Mouse (Mus musculus): ENCODE results near the gene Snx29. TPM values are rescaled to one million over a fixed set of nuclear protein-coding genes. Genes with fewer than 3 reads are reported as not detected.

The Snx29 gene
- polyA plus RNA-seq, 1 experiment from 2014 or later = 10.0 TPM

GRCm38 (mm10) chr16:11709382-11709781 is 386.7 kb downstream of the Snx29 start:
- ATAC-seq (ENCODE audit: low FRiP score) = no peak
- Histone ChIP-seq H3K9me3 (ENCODE audit: control insufficient read depth, low read length) (no peaks in the 10 kb centered on the region), H3K9ac (ENCODE audit: low read length) (no peak overlapping the region), H3K36me3 (ENCODE audit: control insufficient read depth, insufficient read depth, low read length) (no peaks in the 10 kb centered on the region), H3K4me1 (ENCODE audit: control insufficient read depth, insufficient read depth, low read length) (no peaks in the 10 kb centered on the region), H3K27ac (ENCODE audit: low read depth, low read length) (no peak overlapping the region), H3K4me2 (no peak overlapping the region), H3K4me3 (ENCODE audit: low read depth, low read length) (no peak overlapping the region), H3K27me3 (ENCODE audit: control insufficient read depth, insufficient read depth, low read length) (no peaks in the 10 kb centered on the region)
- DNase-seq (ENCODE audit: low spot score, missing footprints) = no peak
- 84% methylated on average over 4 of the region's 4 CpGs for WGBS

DNA sequence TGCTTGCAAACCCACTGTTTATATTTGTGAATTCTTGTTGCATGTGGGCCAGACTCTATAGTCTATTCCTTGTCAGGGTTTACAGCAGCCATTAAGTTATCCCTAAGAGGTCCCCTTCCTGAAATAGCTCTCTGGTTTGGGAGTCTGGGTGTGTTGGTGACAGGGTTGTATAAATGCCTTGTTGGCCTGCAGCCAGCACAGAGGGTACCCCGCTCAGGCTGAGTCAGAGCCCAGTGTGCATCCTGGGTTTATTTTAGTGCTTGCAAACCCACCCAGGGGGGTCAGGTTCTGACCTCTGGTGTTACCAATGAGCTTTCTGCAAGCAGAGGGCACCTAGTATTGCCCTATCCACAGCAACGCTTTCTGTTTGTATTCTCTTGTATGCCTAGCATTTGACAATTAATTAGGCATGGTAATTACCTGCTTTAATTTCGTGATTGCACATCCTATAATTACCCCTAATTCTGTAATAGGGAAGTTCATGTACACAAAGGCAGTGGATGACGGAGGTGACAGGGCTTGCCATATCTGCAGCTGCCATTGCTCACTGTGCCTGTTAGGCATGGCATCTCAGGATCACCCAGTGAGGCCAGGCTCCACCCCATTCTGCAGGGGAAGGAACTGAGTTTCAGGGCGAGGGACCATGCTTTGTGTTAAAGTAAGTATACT is 387.4 kb downstream of the Snx29 start:
- no peak for ATAC-seq (ENCODE audit: low FRiP score)
- H3K4me1 ChIP-seq (ENCODE audit: control insufficient read depth, insufficient read depth, low read length) = no peaks in the 10 kb centered on the region

GRCm38 (mm10) chr16:11713265-11713865 is 390.7 kb downstream of the Snx29 start:
- no peaks in the 10 kb centered on the region for H3K9me3 ChIP-seq (ENCODE audit: control insufficient read depth, low read length)
- 34% methylated on average over 2 of the region's 2 CpGs for WGBS
- no peak for ATAC-seq (ENCODE audit: low FRiP score)
- no peak overlapping the region for H3K27ac ChIP-seq (ENCODE audit: low read depth, low read length)
- peak; percentile 77 for DNase-seq (ENCODE audit: low spot score, missing footprints)
- no peak overlapping the region for H3K9ac ChIP-seq (ENCODE audit: low read length)
- no peaks in the 10 kb centered on the region for H3K27me3 ChIP-seq (ENCODE audit: control insufficient read depth, insufficient read depth, low read length)
- no peaks in the 10 kb centered on the region for H3K4me1 ChIP-seq (ENCODE audit: control insufficient read depth, insufficient read depth, low read length)
- no peaks in the 10 kb centered on the region for H3K36me3 ChIP-seq (ENCODE audit: control insufficient read depth, insufficient read depth, low read length)
- H3K4me3 ChIP-seq (ENCODE audit: low read depth, low read length) = no peak overlapping the region
- no peak overlapping the region for H3K4me2 ChIP-seq

More for the DNA sequence above, 387.4 kb downstream of the Snx29 start:
- H3K4me2 ChIP-seq = no peak overlapping the region
- no peak for DNase-seq (ENCODE audit: low spot score, missing footprints)
- no peaks in the 10 kb centered on the region for H3K9me3 ChIP-seq (ENCODE audit: control insufficient read depth, low read length)
- no peak overlapping the region for H3K9ac ChIP-seq (ENCODE audit: low read length)
- no peaks in the 10 kb centered on the region for H3K27me3 ChIP-seq (ENCODE audit: control insufficient read depth, insufficient read depth, low read length)
- no peaks in the 10 kb centered on the region for H3K36me3 ChIP-seq (ENCODE audit: control insufficient read depth, insufficient read depth, low read length)
- H3K27ac ChIP-seq (ENCODE audit: low read depth, low read length) = no peak overlapping the region
- no peak overlapping the region for H3K4me3 ChIP-seq (ENCODE audit: low read depth, low read length)
- WGBS = 73% methylated on average over 5 of the region's 5 CpGs

DNA sequence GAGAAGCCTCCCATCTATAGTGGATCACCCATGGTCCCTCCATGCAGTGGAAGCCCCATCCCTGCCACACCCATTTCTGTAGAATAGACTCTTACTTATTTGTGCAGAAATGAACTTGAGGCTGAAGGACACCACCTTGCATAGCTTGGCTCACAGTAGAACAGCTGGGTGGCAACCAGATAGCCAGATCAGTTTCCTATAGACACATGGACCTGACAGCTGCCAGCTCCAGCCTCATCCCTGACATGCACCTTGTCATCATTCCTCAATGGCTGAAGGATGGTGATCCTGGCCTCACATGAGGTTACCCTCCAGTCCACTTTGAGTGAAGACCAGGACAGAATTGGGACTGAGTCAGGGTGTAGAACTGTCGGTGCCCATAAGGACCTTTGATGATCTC is 394.2 kb downstream of the Snx29 start:
- H3K9ac ChIP-seq (ENCODE audit: low read length) = no peak overlapping the region
- H3K27ac ChIP-seq (ENCODE audit: low read depth, low read length) = no peak overlapping the region
- H3K4me3 ChIP-seq (ENCODE audit: low read depth, low read length) = no peak overlapping the region
- no peaks in the 10 kb centered on the region for H3K4me1 ChIP-seq (ENCODE audit: control insufficient read depth, insufficient read depth, low read length)
- 88% methylated on average over 1 of the region's 1 CpGs for WGBS
- H3K4me2 ChIP-seq = no peak overlapping the region
- no peaks in the 10 kb centered on the region for H3K9me3 ChIP-seq (ENCODE audit: control insufficient read depth, low read length)
- DNase-seq (ENCODE audit: low spot score, missing footprints) (no peak), ATAC-seq (ENCODE audit: low FRiP score) (no peak)
- no peaks in the 10 kb centered on the region for H3K36me3 ChIP-seq (ENCODE audit: control insufficient read depth, insufficient read depth, low read length)
- no peaks in the 10 kb centered on the region for H3K27me3 ChIP-seq (ENCODE audit: control insufficient read depth, insufficient read depth, low read length)

GRCm38 (mm10) chr16:11725901-11726300 is 403.2 kb downstream of the Snx29 start:
- Histone ChIP-seq H3K27me3 (ENCODE audit: control insufficient read depth, insufficient read depth, low read length) (no peaks in the 10 kb centered on the region), H3K9me3 (ENCODE audit: control insufficient read depth, low read length) (no peaks in the 10 kb centered on the region), H3K4me2 (no peak overlapping the region), H3K27ac (ENCODE audit: low read depth, low read length) (no peak overlapping the region), H3K4me3 (ENCODE audit: low read depth, low read length) (no peak overlapping the region), H3K9ac (ENCODE audit: low read length) (no peak overlapping the region), H3K4me1 (ENCODE audit: control insufficient read depth, insufficient read depth, low read length) (no peaks in the 10 kb centered on the region), H3K36me3 (ENCODE audit: control insufficient read depth, insufficient read depth, low read length) (no peaks in the 10 kb centered on the region)
- DNase-seq (ENCODE audit: low spot score, missing footprints) = peak; percentile 81
- WGBS = 75% methylated on average over 2 of the region's 2 CpGs
- no peak for ATAC-seq (ENCODE audit: low FRiP score)

DNA sequence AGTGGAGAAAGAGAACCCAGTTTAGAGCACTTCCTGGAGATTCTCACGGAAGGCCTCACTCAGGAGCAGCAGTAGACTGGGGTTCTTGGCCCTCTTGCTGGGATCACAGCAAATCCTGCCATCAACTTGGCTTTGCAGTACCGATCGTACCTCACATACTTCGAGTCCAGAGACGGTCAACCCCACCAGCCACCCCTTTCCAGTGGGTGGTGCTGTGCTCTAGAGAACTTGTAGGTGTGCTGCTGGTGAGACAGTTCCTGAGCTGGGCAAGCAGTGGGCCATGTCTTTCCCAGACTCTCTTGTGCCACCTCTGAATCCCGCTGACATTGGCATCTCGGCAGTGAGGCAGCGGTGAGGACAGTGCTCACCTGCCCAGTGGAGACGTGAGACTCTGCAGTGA is 404.6 kb downstream of the Snx29 start:
- no peak overlapping the region for H3K4me2 ChIP-seq
- 89% methylated on average over 9 of the region's 9 CpGs for WGBS
- no peak overlapping the region for H3K4me3 ChIP-seq (ENCODE audit: low read depth, low read length)
- H3K27ac ChIP-seq (ENCODE audit: low read depth, low read length) = no peak overlapping the region
- H3K4me1 ChIP-seq (ENCODE audit: control insufficient read depth, insufficient read depth, low read length) = no peaks in the 10 kb centered on the region
- ATAC-seq (ENCODE audit: low FRiP score) (no peak), DNase-seq (ENCODE audit: low spot score, missing footprints) (peak; percentile 28)
- H3K36me3 ChIP-seq (ENCODE audit: control insufficient read depth, insufficient read depth, low read length) = no peaks in the 10 kb centered on the region
- no peak overlapping the region for H3K9ac ChIP-seq (ENCODE audit: low read length)
- no peaks in the 10 kb centered on the region for H3K27me3 ChIP-seq (ENCODE audit: control insufficient read depth, insufficient read depth, low read length)
- no peaks in the 10 kb centered on the region for H3K9me3 ChIP-seq (ENCODE audit: control insufficient read depth, low read length)

DNA sequence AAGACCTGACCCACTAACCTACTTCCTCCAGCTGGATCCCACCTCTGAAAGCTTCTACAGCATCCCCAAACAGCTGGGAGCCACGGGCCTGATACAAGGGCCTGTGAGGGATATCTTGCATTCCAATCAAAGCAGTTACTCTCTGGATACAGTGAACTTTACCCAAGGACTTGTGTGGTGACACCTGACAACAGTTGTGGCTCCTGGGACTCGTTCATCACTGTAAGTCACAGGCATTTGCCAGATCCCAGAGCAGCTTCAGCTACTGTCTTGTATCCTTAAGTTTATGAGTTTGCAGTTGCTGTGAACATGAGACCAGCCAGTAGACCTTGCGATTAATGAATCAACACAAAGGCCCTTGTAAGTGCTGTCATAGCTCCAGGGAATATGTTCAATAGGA is 405.4 kb downstream of the Snx29 start:
- 78% methylated on average over 3 of the region's 3 CpGs for WGBS

GRCm38 (mm10) chr16:11728627-11729026 is 405.9 kb downstream of the Snx29 start:
- no peak overlapping the region for H3K27ac ChIP-seq (ENCODE audit: low read depth, low read length)
- no peak overlapping the region for H3K4me3 ChIP-seq (ENCODE audit: low read depth, low read length)
- DNase-seq (ENCODE audit: low spot score, missing footprints) = peak; percentile 35
- H3K9ac ChIP-seq (ENCODE audit: low read length) = no peak overlapping the region
- 82% methylated on average over 3 of the region's 3 CpGs for WGBS
- no peak for ATAC-seq (ENCODE audit: low FRiP score)
- no peaks in the 10 kb centered on the region for H3K4me1 ChIP-seq (ENCODE audit: control insufficient read depth, insufficient read depth, low read length)
- no peaks in the 10 kb centered on the region for H3K36me3 ChIP-seq (ENCODE audit: control insufficient read depth, insufficient read depth, low read length)
- H3K27me3 ChIP-seq (ENCODE audit: control insufficient read depth, insufficient read depth, low read length) = no peaks in the 10 kb centered on the region
- no peaks in the 10 kb centered on the region for H3K9me3 ChIP-seq (ENCODE audit: control insufficient read depth, low read length)
- no peak overlapping the region for H3K4me2 ChIP-seq

More for the DNA sequence above, 405.4 kb downstream of the Snx29 start:
- no peak overlapping the region for H3K27ac ChIP-seq (ENCODE audit: low read depth, low read length)
- H3K9ac ChIP-seq (ENCODE audit: low read length) = no peak overlapping the region
- H3K4me2 ChIP-seq = no peak overlapping the region
- H3K36me3 ChIP-seq (ENCODE audit: control insufficient read depth, insufficient read depth, low read length) = no peaks in the 10 kb centered on the region
- no peak overlapping the region for H3K4me3 ChIP-seq (ENCODE audit: low read depth, low read length)
- H3K9me3 ChIP-seq (ENCODE audit: control insufficient read depth, low read length) = no peaks in the 10 kb centered on the region
- H3K4me1 ChIP-seq (ENCODE audit: control insufficient read depth, insufficient read depth, low read length) = no peaks in the 10 kb centered on the region
- no peaks in the 10 kb centered on the region for H3K27me3 ChIP-seq (ENCODE audit: control insufficient read depth, insufficient read depth, low read length)
- ATAC-seq (ENCODE audit: low FRiP score) = no peak
- DNase-seq (ENCODE audit: low spot score, missing footprints) = peak; percentile 61

GRCm38 (mm10) chr16:11729111-11729510 is 406.4 kb downstream of the Snx29 start:
- Histone ChIP-seq H3K4me2 (no peak overlapping the region), H3K36me3 (ENCODE audit: control insufficient read depth, insufficient read depth, low read length) (no peaks in the 10 kb centered on the region), H3K27me3 (ENCODE audit: control insufficient read depth, insufficient read depth, low read length) (no peaks in the 10 kb centered on the region), H3K9me3 (ENCODE audit: control insufficient read depth, low read length) (no peaks in the 10 kb centered on the region), H3K4me3 (ENCODE audit: low read depth, low read length) (no peak overlapping the region), H3K9ac (ENCODE audit: low read length) (no peak overlapping the region), H3K27ac (ENCODE audit: low read depth, low read length) (no peak overlapping the region), H3K4me1 (ENCODE audit: control insufficient read depth, insufficient read depth, low read length) (no peaks in the 10 kb centered on the region)
- DNase-seq (ENCODE audit: low spot score, missing footprints) (peak; percentile 53), ATAC-seq (ENCODE audit: low FRiP score) (no peak)
- WGBS = 80% methylated on average over 6 of the region's 6 CpGs
